Mouse (Mus musculus) heart, postnatal 4 days (tissue): ENCODE data around the gene Wipf3. TPM values are rescaled to one million over a fixed set of nuclear protein-coding genes. Genes with fewer than 3 reads are reported as not detected.

Source experiments
- DNase-seq: peaks from one replicate; pipeline ENCODE4 v3.0.0; 2021
- total RNA-seq, 2 experiments: library from RNA; stranded (reverse); gene quantifications; 2 replicates each; pipeline ENCODE4 v1.2.3; 2021

The Wipf3 gene
- total RNA-seq, 2 experiments from 2014 or later = 15.2 to 15.9 TPM

DNA sequence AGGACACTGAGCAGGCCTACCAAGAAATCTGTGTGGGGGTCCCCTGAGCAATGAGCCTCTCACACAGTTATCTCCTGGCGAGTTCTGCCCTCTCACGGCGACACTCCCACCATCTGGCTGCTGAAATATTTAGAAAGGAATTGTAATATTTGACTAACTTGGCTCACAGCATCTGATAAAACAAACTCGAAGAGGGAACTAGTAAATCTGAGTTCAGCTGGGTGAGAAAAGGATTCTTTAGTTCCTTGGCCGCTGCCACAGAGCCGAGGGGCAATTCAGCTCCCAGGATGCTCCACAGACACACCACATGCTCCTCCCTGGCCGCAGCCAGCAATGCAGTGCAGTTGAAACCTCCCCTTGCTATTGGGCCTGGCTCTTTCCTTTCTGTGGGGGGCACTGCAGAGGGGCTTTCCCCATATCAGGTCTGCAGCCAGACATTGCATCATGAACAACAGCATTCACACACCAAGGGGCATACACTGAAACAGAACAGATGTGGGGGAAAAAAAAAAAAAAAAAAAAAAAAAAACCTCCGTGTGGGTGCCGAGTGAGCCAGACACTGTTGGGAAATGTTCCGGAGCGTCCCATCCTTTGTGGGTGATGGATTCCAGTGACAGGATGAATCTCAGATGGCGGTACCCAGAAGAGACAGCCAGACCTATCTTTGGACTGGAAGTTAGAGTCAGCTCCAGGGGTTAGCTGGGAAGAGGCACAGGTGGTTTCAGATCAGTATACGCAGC lies 3.6 kb downstream of the Wipf3 start:
- DNase-seq = no peak

DNA sequence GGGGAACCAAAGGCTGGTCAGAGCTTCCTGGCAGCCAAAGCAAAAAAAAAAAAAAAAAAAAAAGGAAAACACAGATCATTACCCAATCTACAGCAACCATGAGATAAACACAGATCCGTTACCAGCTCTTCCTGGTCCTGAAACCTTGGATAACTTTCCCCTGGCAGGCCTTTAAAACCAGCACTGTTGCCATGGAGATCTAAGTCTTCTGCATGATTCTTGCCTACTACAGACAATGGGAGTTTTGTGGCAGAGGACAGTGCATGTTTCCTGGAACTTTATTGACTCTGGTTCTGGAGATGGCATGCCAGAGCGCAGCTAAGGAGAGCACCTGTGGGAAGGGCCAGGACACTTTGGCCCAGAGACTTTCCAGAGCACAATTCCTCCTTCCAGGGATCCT lies 4.8 kb downstream of the Wipf3 start:
- DNase-seq = no peak

DNA sequence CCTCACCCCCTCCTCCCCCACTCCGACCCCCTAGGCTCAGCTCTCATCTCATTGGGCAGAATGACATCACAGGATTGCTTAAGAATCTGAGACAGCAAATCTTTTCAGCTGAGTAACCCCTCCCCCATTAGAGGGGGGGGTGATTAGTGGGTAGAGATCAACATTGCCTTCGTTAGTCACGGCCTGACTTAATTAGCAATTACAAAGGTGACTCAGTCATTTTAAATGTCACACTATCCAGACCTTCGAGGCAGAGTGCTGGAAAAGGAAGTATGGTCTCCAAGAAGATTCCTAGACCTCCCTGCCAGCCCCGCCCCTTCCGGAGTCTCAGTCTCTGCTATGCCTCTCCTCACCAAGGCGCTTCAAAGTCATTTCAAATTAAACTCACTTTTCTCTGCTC lies 6.3 kb downstream of the Wipf3 start:
- no peak for DNase-seq

DNA sequence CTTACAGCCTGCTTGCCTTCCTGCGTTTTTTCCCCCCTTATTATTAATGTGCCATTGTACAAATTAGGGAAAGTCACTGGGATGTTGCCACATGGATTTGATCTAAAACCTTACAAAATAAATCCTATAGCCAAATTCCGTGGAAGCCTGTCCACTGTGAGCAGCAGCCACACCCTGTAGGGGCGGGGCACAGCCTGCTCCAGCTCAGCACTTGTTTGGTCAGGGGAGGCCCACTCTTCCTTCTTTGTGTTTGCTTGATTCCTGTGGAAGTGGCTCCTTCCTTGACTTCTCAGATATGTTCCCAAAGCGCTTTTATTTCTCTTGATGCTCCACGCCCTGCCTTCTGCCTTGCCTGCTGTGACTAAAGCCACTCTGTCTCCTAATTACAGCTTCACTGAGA lies 6.9 kb downstream of the Wipf3 start:
- DNase-seq = no peak

DNA sequence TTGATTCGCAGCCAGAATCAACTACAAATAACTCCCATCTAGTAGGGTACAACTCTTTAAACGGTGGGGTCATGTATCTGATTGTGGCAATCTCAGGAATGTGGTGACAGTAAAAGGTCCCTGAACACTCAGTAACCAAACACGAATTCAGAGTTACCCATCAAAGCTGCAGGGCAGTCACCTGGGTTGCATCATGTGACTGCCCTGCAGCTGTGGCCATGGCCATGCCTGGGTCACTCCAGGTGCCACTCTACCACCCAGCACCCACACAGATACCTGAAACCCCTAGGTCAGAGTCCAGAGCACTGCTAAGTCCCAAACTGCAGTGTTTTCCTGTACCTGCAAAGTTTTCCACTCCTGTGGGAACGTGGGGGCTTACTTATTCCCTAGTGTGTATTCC lies 9.1 kb downstream of the Wipf3 start:
- DNase-seq = no peak

DNA sequence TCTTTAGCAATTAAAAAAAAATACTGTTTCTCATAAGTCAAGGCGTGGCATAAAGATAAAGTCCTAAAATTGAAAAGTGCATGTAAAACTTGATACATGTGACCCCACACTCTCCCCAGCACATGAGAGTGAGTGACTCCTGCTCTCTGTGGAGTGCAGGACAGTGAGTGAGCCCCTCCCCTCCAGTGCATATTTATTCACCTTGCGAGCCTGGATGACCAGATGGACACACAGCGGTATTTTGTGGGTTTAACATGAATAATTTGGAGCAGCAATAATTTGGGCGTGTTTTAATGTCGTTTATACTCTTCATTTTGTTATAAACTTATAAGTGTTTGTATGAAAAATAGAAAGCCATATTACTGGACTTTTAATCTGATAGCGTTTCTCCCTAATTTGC lies 11.3 kb downstream of the Wipf3 start:
- DNase-seq = no peak

DNA sequence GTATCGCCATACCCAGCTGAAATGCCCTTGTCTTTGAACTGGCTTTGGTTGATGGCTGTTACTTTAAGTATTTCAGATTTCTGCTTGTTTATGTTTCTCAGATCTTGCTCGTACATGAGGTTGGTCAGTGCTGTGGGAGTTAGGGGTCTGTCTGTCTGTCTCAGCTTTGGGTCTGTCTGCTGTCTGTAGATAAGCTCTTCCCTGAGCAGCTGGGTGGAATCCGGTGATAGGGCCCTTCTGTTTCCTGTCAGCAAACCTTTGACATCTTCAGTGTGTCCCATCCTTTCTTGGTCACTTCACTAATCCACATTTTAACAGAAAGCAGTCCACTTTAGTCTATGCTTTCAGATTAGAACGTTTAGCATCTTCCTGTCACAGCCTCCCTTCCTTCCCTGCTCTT lies 14.3 kb downstream of the Wipf3 start:
- no peak for DNase-seq

DNA sequence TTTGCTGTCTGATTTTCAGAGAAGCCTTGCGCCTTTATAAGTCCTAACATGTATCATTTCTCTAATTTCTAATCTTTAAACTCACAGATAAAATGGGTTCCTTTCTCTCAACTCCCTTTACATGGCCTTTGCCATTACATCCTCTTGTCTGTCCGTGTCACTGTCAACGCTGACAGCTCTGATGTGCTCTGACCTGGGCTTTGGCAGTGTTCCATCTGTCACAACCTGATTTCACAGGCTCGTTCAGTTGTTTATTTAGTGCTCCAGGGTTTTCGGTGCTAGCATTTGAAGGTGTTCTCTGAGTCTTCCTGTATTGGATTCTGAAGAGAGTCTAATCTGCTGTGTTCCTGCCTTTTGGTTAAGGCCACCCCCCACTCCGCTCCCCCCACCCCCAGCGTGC lies 14.7 kb downstream of the Wipf3 start:
- no peak for DNase-seq

DNA sequence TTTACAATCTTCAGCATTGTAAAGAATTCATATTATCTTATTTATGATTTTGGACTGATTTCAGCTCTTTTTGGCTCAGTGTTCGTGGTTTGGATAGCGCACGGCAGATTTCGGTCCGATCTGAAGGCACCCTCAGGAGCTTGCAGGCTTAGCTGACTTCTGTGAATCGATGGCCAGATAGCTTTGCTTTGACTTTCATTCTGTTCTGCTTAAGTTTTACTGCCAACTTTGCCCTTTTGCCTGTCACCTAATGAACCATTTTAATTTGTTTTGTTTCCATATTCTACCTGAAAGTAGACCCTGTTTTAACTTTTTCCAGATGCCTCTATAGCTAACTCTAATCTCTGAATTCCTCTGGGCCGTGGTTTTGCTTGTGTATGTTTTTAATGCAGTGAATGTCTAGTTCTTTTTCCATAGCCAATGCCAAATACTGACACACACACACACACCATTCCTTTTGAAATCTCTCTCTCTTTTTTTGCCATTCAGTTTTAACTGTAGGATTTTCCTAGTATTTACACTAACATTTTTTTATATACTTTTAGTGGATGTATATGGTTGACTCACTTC lies 15.9 kb downstream of the Wipf3 start:
- DNase-seq = no peak

DNA sequence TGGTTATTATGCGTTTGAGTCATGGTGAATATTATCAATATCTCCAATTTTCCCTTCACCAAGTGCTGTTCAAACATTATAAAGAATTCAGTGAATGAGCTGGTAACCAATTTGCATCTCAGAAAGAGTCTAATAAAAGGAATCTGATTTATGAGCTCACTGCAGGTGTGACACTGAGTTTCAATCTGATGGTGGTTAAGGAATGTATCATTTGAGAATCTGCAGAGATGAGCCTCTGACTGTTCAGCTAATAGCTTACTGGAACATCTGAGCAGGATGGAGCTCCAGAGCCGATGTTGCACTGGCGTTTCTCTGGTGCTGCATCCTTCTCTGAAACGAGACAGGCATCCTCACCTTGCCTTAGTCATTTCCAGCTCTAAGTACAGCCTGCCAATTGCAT lies 17.9 kb downstream of the Wipf3 start:
- no peak for DNase-seq

DNA sequence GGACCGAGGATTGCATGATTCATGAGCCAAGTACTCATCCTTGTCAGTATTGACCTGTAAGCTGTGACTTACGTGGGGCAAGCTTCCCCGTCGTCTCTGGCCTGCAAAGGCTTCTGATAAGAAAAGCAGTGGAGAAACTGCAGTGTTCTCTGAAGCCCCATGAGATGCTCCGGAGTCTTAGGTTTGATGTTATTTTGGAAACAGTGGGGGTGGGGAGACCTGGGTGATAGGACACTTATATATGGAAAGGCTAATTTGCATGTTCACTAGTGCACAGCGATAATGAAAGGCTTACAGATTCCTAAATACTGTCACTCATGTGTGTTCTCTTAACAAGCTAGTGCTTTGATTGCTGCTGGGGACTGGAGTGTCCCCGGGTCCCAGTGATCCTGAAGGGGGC lies 30.3 kb downstream of the Wipf3 start:
- no peak for DNase-seq

DNA sequence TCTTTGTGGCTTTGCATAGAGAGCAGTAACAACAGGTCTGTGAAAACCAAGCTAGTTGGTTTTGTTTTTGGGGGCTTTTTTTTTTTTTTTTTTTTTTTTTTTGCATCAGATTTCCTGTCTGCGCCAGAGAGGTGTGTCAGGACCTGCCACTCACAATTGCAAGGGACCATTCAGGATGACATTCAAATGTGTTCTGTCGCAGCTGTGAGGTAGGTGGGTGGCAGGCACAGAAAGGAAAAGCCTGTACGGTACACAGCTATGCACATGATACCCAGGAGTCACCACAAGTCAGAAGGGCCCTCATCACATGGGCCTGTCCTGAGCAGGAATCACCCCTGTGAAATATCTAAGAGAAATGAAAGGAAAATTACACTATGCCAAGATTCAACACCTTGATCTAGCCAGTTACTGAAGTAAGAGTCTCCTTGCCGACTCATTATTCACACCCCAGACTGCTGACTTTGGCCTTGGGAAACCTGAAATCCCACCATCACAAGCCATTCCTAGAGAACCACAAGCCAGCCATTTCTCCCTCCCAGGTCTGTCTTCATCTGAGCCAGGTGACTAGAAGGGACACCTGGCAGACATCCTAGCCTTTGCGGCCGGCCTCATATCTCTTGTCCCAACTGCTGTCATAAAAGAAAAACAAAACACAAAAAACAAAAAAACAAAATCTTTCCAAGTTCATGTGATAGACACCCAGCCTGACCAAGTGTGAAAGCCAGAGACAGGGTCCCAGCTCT lies 30.9 kb downstream of the Wipf3 start:
- DNase-seq = no peak

DNA sequence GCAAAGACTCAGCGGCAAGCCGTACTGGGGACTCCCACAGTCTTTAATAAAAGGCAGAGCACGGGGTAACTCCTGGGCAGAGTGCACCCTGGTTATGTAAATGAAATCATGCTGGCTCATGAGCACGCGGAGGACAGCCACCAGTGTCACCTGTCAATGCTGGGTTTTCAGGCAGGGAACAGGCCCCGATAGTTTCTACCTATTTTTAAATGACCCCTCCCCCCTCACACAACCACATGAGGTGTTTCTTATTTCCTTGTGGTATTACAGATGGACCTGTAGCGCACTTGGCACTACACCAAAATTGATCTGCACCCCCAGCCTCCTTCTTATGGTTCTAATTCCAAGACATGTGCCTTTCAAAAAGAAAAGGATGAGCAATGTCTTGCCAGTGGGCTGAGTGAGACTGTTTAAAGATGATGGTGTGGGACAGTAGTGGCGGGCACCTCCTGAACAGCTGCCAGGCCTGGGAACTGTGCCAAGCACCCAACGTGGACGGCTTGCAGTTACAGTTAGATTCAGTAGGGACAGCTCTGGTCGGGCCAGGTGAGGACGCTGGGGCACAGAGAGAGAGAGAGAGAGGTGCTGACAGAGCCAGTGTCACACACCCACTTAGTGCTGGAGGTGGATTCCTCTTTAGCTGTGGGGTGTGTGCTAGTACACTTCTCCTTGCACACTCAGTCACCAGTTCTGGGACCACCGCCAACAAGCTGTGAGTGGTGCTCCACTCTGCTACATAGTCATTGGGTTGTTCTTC lies 31.7 kb downstream of the Wipf3 start:
- peak; percentile 84 for DNase-seq

DNA sequence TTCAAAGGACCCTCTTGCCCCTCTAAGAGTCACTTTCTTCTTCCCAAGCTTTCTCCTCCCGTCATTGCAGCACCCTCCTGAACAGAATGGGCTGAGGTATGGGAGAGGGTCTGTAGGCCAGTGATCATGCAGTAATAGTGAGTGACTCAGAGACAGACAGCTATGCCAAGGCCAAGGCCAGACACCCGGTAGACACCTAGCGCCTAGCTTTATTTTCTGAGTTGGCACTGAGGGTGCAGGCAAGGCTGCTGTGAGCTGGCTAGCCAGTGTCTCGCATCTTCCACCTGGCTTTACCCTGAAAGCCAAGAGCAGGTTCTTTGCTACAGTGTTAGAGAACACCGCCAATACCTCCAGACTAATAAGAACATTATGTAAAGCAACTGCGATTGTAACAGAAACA lies 33.4 kb downstream of the Wipf3 start:
- DNase-seq = no peak

DNA sequence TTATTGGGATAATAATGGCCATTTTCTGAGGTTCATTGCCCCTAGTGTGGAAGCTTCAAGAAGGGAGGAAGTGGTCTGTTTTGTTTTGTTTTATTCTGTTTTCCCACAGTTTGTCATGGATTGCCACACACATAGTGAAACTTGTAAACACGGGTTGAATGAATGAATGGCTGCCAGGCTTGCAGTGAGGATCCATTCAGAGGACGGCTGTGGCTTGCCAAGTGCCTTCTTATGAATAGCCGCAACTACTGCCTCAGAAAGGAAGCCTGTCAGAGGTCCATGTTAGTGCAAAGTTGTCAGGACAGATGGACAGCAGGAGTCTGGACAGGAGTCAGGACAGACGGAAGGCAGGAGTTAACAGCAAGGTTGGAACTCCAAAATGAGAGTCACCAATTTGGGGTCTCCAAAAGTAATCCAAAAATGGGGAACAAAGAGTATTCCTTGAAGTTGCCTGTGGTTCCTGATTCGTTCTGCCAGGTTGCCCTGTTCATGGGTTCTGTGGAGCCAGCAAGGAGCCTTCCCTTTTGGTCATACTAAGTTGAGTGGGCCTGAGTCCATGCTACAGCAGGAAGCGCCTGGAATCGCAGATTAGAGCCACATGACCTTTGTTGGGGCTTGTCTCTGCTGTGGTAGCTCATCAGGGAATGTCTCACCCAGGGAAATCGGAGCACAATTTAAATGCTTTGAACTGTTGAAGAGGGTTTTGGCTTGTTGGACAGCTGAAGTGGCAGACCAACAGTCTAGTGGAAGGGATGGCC lies 34.5 kb downstream of the Wipf3 start:
- no peak for DNase-seq

DNA sequence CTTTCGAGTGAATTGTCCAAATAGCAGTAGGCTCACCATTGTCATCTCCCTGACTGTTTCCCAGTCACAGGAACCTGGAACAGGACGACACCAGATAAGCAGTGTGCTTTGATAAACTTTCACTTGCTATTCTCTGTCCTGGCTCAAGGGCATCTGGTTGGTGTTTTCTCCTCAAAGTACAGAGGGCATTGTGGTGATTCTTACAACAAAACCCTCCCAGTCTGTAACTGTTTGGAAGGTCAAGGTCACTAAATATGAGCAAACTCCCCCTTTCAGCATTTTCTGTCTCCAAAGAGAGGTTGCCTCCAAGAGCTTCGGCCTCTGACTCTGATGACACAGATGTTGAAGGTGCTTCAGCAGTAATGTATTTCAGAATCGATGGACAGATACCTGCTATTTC lies 35.5 kb downstream of the Wipf3 start:
- DNase-seq = no peak

DNA sequence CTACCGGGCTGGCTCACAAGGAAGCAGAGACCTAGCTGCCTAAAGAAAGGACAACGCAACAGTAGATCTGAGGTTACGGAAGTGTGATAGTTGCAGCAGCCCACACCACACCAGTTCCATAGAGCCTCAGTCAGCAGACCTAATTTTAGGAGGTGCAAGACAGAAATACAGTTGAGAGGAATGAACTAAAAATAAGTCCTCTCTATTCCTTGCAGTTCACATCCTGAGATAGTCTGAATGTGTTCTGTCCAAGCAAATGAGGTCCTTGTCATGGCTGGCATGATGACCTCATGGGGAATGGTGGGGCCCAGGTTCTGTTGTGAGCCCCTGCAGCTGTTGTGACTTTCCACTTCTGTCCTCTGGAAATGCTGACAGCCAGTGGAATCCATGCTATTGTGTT lies 38.0 kb downstream of the Wipf3 start:
- no peak for DNase-seq

DNA sequence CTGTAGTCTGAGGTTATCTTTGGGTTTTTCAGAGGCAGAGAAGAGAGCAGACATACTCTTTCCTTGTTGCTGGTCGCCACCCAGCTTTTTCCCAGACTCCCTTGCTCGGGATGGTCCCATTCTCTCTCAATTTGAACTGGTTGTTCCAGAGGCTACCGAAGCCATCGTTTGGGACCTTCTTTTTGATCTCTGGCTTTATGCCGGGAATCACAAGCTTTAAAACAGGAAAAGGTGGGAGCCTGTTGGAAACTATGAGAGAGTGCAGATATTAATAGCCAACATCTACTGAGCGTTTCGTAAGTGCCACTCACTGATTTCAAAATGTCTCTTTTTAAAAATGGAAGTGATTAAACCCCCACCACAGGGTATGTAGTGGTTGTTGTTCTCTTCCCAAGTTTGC lies 42.5 kb downstream of the Wipf3 start:
- no peak for DNase-seq

DNA sequence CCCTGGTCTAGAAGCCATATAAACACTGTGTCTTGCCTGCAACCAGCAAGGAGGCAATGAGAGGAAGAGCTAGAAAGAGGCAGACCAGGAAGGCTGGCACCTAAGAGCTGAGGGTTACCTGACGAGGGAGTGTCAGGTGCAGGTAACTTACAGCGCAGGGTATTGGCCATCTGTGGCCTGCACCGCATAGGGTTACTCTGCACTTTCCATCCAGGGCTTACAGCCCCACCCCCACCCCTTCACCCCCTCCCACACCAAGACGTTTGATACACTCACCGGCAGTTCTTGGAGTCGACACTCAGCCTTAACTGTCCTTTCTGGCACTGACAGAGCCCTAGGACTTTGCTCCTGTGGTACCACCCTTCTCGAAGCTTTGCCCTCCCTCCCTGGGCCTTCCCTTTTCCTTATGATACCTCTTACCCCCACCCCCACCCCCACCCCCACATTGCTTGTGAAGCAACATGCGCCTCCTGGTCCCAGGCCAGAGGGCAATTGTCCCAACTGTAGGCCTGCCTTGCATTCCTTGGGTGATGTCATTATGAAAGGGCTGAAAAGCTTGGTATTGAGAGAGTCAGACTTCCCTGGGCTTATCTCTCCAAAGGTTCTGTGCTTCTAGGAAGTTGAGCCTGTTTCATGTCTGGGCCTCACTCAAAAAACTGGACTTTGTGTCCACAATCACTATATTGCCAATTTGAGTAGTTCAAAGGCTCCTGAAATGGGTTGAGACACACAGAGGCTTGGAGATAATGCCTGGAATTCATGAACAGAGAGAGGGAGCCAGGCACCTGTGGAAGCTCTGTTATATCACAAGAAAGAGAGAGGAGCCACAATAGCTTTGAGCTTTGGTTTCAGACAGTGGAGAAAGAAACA lies 43.7 kb downstream of the Wipf3 start:
- peak; percentile 78 for DNase-seq

DNA sequence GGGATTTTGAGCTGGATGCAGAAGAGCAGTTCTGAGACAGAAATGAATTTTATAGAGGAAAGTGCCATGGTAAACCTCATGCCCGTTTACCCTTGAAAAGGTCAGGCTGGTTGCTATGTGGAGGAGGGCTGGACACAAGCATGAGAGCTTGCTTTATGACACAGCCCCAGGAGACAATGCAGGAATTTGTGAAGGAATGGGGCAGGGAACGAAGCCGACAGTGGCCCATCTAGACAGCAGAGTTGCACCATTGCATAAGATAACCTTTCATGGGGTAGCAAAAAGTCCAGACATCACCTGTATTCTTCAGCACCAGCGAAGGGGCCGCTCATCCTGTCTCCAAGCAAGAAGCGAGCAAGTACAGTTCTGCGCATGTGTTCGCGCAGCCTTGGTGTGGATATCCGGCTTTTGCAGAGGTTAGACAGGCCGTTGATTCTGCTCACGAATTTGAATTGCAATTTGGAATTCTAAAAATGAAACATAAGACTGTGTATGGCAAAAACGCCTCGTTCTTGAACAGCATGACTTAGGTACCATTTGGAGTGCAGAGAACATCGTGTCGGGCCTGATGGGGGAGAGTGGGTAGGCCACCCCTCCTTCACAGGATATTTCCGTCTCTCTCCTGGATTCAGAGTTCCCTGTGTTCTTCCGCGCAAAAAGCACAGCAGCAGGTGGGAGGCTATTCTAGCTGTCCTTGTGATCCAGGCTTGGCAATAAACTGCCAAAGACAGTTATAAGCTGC lies 46.7 kb downstream of the Wipf3 start:
- DNase-seq = no peak
